Mouse (Mus musculus) liver, embryonic 14.5 days (tissue): ENCODE measurements around the gene Ank.

Experiments used
- CTCF ChIP-seq: IDR thresholded peaks from 2 replicates; pipeline ENCODE4 v1.5.1; 2016; ENCODE audit warnings: antibody characterized with exemption, low read depth, control low read depth
- EP300 ChIP-seq: IDR thresholded peaks from 2 replicates; pipeline ENCODE4 v1.6.1; 2016; ENCODE audit warnings: antibody characterized with exemption, low read depth

DNA sequence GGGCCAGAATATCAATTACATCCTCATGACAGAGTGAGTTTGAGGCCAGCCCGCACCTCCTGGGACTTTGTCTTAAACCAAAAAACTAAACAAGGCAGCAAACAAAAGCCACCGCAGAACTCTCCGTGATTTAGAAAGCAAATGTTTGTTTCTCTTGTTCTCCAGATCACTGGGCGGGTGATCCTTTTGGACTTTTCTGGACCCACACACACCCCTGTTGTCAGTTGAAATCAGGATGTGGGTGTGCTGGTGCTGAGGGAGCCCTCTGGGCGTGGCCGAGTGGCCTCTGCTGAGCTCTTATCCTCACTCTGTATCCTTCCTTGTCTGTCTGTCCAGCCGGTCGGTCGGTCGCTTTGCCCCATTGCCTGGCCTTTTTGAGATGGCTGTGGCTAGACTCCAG is 82.6 kb downstream of the Ank start:
- TF ChIP-seq CTCF (no peak), EP300 (no peak)
